Mouse (Mus musculus) limb, embryonic 13.5 days (tissue): ENCODE results near the gene Taar8c. TPM values are rescaled to one million over a fixed set of nuclear protein-coding genes. Genes with fewer than 3 reads are reported as not detected.

Experiments
- polyA plus RNA-seq: library from polyadenylated mRNA; unstranded; fragments of >200 nt; fragmentation: Nextera tagmentation; extraction: Ambion mirVana; gene quantifications from 2 replicates; pipeline ENCODE4 v1.2.1, GENCODE M21; 2015

The Taar8c gene
- polyA plus RNA-seq, 1 experiment from 2014 or later, result not detected

Other genes starting within 250 kb of the Taar8c start
- gene Vnn1, start 207.2 kb downstream of the Taar8c start, polyA plus RNA-seq, result 0.95 and 1.1 TPM in 2 replicates
- gene Taar1, start 181.6 kb downstream of the Taar8c start, polyA plus RNA-seq, result not detected in 2 replicates
- gene Taar2, start 163.3 kb downstream of the Taar8c start, polyA plus RNA-seq, result not detected in 2 replicates
- not detected in 2 replicates for gene Taar3, start 152.4 kb downstream of the Taar8c start, polyA plus RNA-seq
- not detected in 2 replicates for gene Taar4, start 141.4 kb downstream of the Taar8c start, polyA plus RNA-seq
- gene Taar5, start 131.2 kb downstream of the Taar8c start, polyA plus RNA-seq, result not detected in 2 replicates
- gene Taar6, start 116.3 kb downstream of the Taar8c start, polyA plus RNA-seq, result not detected in 2 replicates
- not detected in 2 replicates for gene Taar7a, start 108.4 kb downstream of the Taar8c start, polyA plus RNA-seq
- not detected in 2 replicates for gene Taar7b, start 102.0 kb downstream of the Taar8c start, polyA plus RNA-seq
- not detected in 2 replicates for gene Taar7d, start 74.7 kb downstream of the Taar8c start, polyA plus RNA-seq
- not detected in 2 replicates for gene Taar7e, start 64.3 kb downstream of the Taar8c start, polyA plus RNA-seq
- not detected in 2 replicates for gene Taar7f, start 52.4 kb downstream of the Taar8c start, polyA plus RNA-seq
- not detected in 2 replicates for gene Taar8a, start 25.4 kb downstream of the Taar8c start, polyA plus RNA-seq
- not detected in 2 replicates for gene Taar8b, start 9.6 kb downstream of the Taar8c start, polyA plus RNA-seq
- gene Taar9, start 7.6 kb upstream of the Taar8c start, polyA plus RNA-seq, result not detected in 2 replicates
- gene Stx7, start 47.4 kb upstream of the Taar8c start, polyA plus RNA-seq, result 71.5 and 73.7 TPM in 2 replicates
- gene Moxd1, start 121.6 kb upstream of the Taar8c start, polyA plus RNA-seq, result 33.5 and 39.7 TPM in 2 replicates